Mouse (Mus musculus) lung, adult 2 months (tissue): ENCODE results near the gene Adgra3.

Experiments
- CTCF ChIP-seq: fragments of 200-500 bp; IDR thresholded peaks from 2 replicates; pipeline ENCODE4 v1.5.1; 2011; ENCODE audit warnings: mild to moderate bottlenecking, low read length, control low read depth; ENCODE audit not compliant: insufficient read depth
- POLR2A ChIP-seq: fragments of 200-500 bp; IDR thresholded peaks from 2 replicates; pipeline ENCODE4 v1.6.1; 2011; ENCODE audit warnings: low read depth, mild to moderate bottlenecking, control low read depth, low read length, borderline replicate concordance; ENCODE audit errors: extremely low read depth

DNA sequence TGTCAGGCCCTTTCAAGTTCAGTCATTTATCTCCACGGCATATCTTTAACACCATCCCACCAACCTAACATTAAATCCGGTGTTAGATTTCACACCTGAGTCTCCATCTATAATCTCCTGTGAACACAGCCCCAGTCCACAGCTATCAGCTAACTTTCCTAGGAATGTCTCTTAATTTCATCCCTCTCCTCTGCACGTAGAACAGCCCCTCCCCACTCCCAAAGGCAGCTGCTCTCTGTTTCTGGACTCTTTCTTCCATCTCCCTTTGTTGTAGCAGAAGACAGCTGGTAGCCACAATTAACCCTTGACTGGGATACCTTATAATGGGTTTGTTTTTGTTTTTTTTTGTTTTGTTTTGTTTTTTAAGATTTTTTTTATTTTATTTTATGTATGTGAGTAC is 8.8 kb downstream of the Adgra3 start:
- TF ChIP-seq CTCF: no peak
- TF ChIP-seq POLR2A: no peak
